Mouse (Mus musculus): Measurements from ENCODE around the gene Gm11060. TPM values are rescaled to one million over a fixed set of nuclear protein-coding genes. Genes with fewer than 3 reads are reported as not detected.

Gm11060 gene
- polyA plus RNA-seq, 1 experiment from 2014 or later = not detected

DNA sequence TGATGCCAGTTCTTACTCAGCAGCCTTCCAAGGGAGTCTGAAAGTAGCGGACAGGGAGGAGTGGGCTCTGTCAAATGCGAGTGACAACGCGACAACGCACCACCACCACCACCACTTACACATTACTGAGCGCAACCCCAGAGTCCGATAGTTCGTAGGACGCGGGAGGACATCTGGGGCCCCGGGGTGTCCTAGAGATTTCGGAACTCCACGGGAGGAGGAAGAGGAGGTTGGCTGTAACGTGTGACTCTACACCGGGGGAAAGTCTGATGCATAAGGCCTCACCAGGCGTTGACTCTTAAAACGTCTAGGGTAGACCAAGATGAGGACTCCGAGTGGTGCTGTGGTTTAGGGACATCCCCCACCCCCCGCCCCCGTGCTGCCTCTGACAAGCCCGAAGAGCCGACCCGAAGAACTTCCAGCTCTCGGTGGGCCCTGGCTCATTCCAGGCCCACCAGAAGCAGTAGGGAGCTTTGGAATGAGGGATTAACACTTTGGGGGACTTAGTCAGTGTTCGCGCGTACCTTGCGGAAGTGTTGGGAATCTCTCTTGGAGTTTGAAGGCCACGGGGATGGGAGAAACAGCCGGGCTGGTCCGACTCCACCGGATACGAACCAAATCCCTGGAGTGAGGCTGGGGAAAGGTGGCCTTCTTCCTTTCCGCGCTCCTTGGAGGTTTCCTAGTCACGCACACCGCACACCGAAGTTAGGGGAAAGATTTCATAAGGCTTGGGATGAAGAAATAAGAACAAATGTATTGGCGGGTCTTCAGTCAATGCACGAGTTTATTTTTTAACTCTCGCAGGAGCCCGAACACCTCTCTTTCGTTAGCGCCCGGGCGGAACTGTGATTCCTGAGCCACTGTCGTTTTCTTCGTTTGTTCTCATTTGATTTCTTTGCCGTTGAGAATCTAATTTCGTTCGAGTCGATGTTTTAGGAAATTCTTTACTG, 36.0 kb downstream of the Gm11060 start:
- H3K9ac ChIP-seq = peak overlapping the region; percentile 71
- no peaks in the 10 kb centered on the region for H3K36me3 ChIP-seq
- ATAC-seq (ENCODE audit: insufficient number of reproducible peaks, low FRiP score) = no peak
- peaks cover 40% of the 10 kb centered on the region for H3K4me1 ChIP-seq (replicated peaks)
- H3K27ac ChIP-seq (ENCODE audit: poor library complexity, severe bottlenecking) = peak overlapping the region; percentile 37; the same call in 1 of the 2 replicates
- peak overlapping the region; percentile 54 for H3K4me3 ChIP-seq
- 1% methylated on average over 52 of the region's 52 CpGs for WGBS
- peak overlapping the region; percentile 65 for H3K4me2 ChIP-seq
- H3K27me3 ChIP-seq (replicated peaks) = peaks cover 91% of the 10 kb centered on the region
- no peaks in the 10 kb centered on the region for H3K9me3 ChIP-seq (replicated peaks)

DNA sequence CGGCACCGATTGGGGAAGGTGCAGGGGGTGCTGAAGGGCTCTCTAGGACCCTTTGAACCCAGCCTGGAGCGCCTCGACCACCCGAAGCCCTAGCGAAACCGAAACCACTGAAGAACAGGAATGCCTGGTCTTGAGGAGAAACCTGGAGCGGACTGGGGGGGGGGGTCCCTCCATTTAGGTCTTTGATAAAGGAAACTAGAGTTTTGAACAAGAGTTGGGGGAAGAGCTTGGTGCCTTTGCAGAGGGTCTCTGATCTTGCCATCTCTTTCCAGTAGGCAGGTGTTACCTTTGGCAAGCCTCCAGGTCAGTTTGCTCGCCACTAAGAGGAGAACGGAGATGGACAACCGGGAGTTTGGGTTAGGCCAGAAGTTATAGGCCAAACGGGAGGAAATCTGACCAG, 36.7 kb downstream of the Gm11060 start:
- H3K36me3 ChIP-seq = no peaks in the 10 kb centered on the region
- peak overlapping the region; percentile 65 for H3K4me2 ChIP-seq
- WGBS = 4% methylated on average over 12 of the region's 12 CpGs
- ATAC-seq (ENCODE audit: insufficient number of reproducible peaks, low FRiP score) = no peak
- H3K4me1 ChIP-seq (replicated peaks) = peaks cover 41% of the 10 kb centered on the region
- H3K9me3 ChIP-seq (replicated peaks) = no peaks in the 10 kb centered on the region
- peak overlapping the region; percentile 54 for H3K4me3 ChIP-seq
- H3K27me3 ChIP-seq (replicated peaks) = peaks cover 88% of the 10 kb centered on the region
- peak overlapping the region; percentile 56 for H3K9ac ChIP-seq
- H3K27ac ChIP-seq (ENCODE audit: poor library complexity, severe bottlenecking) = no peak overlapping the region

DNA sequence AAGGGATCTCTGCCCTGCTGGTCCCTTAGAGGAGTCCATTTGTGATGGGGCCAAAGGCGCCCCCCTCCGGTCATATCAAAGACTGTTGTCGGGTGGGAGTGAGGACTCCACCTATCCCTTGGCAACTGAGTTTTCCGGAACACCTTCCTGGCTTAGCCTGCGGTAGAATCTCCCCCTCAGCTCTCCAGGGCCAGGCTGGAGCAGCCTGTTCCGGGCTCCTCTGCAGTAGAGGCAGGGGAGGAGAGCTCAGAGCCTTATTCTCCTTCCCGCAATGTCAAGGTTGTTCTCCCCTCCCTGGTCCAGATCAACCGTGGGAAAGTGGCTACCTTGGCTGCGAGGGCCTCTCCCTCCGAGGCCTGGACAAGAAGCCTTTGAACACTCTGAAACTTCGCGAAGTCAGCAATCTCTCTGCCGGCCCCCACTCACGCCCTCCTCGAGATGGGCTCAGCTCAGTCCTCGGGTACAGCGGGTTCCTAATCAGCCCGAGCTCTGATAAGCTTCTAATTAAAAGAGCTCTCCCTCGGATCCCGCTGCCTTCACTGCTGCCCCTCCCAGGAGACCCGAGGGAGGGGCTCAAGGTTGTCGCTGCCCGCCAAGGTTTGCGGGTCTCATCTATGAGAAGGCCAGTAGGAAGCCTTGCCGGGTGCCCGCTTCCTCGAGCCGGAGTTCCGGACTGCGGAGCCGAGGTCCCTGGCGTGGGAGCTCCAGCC, 38.7 kb downstream of the Gm11060 start:
- peaks cover 49% of the 10 kb centered on the region for H3K4me1 ChIP-seq (replicated peaks)
- peak overlapping the region; percentile 60 for H3K4me2 ChIP-seq
- H3K9me3 ChIP-seq (replicated peaks) = no peaks in the 10 kb centered on the region
- peak overlapping the region; percentile 39 for H3K9ac ChIP-seq
- no peak for ATAC-seq (ENCODE audit: insufficient number of reproducible peaks, low FRiP score)
- H3K27ac ChIP-seq (ENCODE audit: poor library complexity, severe bottlenecking) = no peak overlapping the region
- WGBS = 2% methylated on average over 32 of the region's 32 CpGs
- H3K4me3 ChIP-seq = peak overlapping the region; percentile 54
- peaks cover 86% of the 10 kb centered on the region for H3K27me3 ChIP-seq (replicated peaks)
- H3K36me3 ChIP-seq = no peaks in the 10 kb centered on the region

DNA sequence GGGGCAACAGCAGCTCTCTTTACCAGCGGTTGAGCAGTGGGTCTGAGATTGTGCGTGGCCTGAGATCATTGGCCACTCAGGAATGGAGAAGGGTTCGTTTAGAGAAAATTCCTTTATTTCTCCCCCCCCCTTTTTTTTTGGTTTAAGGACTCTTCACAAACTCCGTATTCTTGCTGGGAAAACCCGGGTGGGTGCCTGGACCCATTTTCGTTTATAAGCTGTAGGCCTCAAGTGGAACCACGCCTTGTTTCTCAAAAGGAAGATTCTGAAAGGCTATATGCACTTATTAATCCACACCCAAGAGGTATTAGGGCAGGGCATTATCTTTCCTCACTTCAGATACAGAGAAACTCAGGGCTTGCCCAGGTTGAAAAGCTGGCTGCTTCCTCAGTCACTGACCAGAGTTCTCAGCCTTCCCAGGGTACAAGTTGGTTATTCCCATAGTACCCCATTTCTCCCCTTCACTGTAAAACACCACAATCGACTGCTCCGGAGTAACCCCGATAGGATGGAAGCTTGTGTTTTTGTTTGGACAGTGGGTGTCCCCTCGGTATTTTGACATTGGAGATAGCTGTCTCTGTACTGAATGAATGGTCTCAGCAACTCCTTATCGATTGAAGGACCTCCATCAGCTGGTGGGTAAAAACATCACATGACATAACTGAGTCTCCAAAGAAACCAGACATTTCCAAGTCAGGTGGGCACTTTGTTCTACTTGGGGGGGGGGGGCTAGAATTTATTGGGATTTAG, 39.4 kb downstream of the Gm11060 start:
- WGBS = 4% methylated on average over 12 of the region's 12 CpGs
- peaks cover 48% of the 10 kb centered on the region for H3K4me1 ChIP-seq (replicated peaks)
- ATAC-seq (ENCODE audit: insufficient number of reproducible peaks, low FRiP score) = no peak
- H3K9me3 ChIP-seq (replicated peaks) = no peaks in the 10 kb centered on the region
- H3K4me3 ChIP-seq = peak overlapping the region; percentile 54
- H3K27ac ChIP-seq (ENCODE audit: poor library complexity, severe bottlenecking) = no peak overlapping the region
- peak overlapping the region; percentile 60 for H3K4me2 ChIP-seq
- H3K9ac ChIP-seq = peak overlapping the region; percentile 39
- no peaks in the 10 kb centered on the region for H3K36me3 ChIP-seq
- H3K27me3 ChIP-seq (replicated peaks) = peaks cover 84% of the 10 kb centered on the region

DNA sequence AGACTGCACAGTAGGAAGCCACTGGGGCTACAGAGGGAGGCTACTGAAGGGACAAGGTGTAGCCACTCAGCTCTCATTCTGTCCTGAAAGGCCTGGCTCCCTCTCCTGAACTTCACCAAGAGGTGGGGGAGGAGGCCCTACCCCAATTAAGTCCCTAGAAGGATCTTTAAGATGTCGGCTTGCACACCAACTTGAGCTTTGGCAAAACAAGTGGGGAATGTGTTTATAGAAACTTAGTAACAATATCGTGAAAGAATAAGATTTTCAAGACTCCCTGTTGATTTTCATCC, 39.9 kb downstream of the Gm11060 start:
- peaks cover 84% of the 10 kb centered on the region for H3K27me3 ChIP-seq (replicated peaks)
- 13% methylated on average over 2 of the region's 2 CpGs for WGBS
- H3K36me3 ChIP-seq = no peaks in the 10 kb centered on the region
- peak overlapping the region; percentile 39; the same call in 1 of the 2 replicates for H3K4me2 ChIP-seq
- H3K27ac ChIP-seq (ENCODE audit: poor library complexity, severe bottlenecking) = no peak overlapping the region
- no peak overlapping the region for H3K9ac ChIP-seq
- no peak overlapping the region for H3K4me3 ChIP-seq
- peaks cover 42% of the 10 kb centered on the region for H3K4me1 ChIP-seq (replicated peaks)
- no peak for ATAC-seq (ENCODE audit: insufficient number of reproducible peaks, low FRiP score)
- no peaks in the 10 kb centered on the region for H3K9me3 ChIP-seq (replicated peaks)

DNA sequence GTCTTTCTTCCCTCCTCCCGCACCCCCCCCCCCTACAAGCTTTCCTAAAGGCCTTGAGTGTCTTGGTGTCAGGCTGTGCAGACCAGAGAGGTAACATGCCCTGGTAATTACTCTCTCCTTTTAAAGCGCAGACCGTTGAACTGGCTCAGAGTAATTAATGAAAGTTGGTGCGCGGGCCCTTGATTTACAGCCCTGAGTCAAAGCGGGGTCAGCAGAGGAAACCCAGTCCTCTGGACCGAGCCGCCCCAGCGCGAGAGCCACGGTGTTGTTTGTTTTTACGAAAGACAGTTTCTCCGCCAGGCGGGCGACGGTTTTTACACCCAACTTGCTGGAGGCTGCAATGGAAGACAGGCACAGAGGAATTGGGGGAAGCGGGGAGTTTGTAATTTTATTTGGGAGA, 40.5 kb downstream of the Gm11060 start:
- Histone ChIP-seq H3K4me1 (replicated peaks) (peaks cover 37% of the 10 kb centered on the region), H3K4me2 (peak overlapping the region; percentile 39), H3K9me3 (replicated peaks) (no peaks in the 10 kb centered on the region), H3K9ac (0 out of 2 replicates have a peak overlapping the region, but pooled peaks have one; percentile 42), H3K27ac (ENCODE audit: poor library complexity, severe bottlenecking) (peak overlapping the region; percentile 6; the same call in 1 of the 2 replicates), H3K27me3 (replicated peaks) (peaks cover 83% of the 10 kb centered on the region), H3K4me3 (peak overlapping the region; percentile 18; the same call in 1 of the 2 replicates), H3K36me3 (no peaks in the 10 kb centered on the region)
- no peak for ATAC-seq (ENCODE audit: insufficient number of reproducible peaks, low FRiP score)
- WGBS = 2% methylated on average over 17 of the region's 17 CpGs

DNA sequence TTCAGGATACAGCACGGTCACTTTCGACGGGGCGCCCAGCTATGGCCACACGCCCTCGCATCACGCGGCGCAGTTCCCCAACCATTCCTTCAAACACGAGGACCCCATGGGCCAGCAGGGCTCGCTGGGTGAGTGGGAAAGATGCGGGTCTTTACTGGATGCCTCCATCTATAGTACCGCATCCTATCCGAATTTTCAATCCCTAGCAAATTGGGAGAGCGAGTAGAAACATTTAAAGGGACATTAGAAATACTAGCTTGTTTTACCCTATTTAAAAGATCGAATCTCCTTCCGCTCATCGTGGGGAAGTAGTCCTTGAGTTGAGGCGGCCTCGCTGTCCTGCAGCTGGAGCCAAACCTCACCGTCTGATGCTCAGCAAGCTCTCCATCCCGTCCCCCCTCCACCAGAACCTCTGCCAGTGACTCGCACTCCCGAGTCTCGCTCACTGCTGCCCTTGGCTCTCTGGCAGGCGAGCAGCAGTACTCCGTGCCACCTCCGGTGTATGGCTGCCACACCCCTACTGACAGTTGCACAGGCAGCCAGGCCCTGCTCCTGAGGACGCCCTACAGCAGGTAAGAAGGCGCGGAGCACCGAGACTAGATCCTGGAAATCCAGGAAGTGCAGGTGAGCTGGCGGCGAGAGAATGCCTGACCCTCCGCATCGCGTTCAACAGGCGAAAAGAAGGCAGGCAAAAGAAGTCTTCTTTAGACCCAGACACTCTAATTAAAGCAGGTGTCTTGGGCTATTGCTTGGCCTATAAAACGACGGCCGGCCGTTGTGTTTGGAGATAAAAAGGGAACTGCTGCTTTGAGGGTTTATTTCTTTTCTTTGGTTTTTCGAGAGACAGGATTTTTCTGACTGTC, 41.3 kb downstream of the Gm11060 start:
- 2% methylated on average over 43 of the region's 43 CpGs for WGBS
- no peak for ATAC-seq (ENCODE audit: insufficient number of reproducible peaks, low FRiP score)
- peak overlapping the region; percentile 39 for H3K4me2 ChIP-seq
- peak overlapping the region; percentile 0 for H3K4me3 ChIP-seq
- no peaks in the 10 kb centered on the region for H3K36me3 ChIP-seq
- H3K9me3 ChIP-seq (replicated peaks) = no peaks in the 10 kb centered on the region
- H3K27ac ChIP-seq (ENCODE audit: poor library complexity, severe bottlenecking) = peak overlapping the region; percentile 7
- peaks cover 84% of the 10 kb centered on the region for H3K27me3 ChIP-seq (replicated peaks)
- no peak overlapping the region for H3K9ac ChIP-seq
- H3K4me1 ChIP-seq (replicated peaks) = peaks cover 32% of the 10 kb centered on the region

DNA sequence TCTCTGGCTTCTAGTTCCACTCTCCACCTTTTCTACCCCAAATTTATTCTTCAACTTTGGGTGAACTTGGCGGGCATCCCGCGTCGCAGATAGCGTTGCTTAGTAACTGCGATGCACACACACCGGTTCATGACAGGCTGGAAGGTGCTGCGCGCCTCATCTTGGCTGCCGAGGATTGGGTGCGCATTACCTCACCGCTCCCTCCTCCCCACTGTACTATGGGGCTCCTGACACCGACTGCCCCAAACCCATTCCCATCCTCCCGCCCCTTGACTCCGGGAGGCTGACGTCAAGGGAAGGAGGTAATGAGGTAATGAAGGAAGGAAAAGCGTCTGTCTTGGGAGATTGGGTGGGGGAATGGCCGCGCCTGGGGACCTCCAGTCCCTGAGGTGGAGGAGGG, 42.5 kb downstream of the Gm11060 start:
- H3K4me3 ChIP-seq = peak overlapping the region; percentile 17
- peak overlapping the region; percentile 24; the same call in 1 of the 2 replicates for H3K27ac ChIP-seq (ENCODE audit: poor library complexity, severe bottlenecking)
- no peak overlapping the region for H3K9ac ChIP-seq
- H3K4me1 ChIP-seq (replicated peaks) = peaks cover 39% of the 10 kb centered on the region
- ATAC-seq (ENCODE audit: insufficient number of reproducible peaks, low FRiP score) = peak; percentile 78
- no peaks in the 10 kb centered on the region for H3K36me3 ChIP-seq
- H3K27me3 ChIP-seq (replicated peaks) = peaks cover 77% of the 10 kb centered on the region
- 1% methylated on average over 19 of the region's 19 CpGs for WGBS
- H3K4me2 ChIP-seq = peak overlapping the region; percentile 55
- H3K9me3 ChIP-seq (replicated peaks) = no peaks in the 10 kb centered on the region

DNA sequence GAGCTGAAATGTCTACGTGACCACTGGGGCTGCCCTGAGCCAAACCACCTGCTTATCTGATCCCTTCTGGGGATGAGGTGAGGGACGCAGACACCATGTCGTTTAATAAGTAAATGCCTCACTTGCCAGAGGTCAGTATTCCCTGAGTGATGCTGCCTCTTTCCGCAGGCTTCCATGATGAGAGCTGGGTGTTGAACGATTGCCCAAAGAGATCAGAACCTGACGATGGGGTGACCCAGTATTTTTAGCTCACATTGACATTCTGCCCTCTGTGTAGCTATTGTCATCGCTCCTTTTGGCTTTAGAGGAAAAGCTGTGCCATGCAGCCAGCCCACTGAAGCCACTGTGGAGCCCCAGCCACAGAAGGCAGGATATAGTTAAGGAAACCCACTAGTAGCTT, 47.7 kb downstream of the Gm11060 start:
- H3K27me3 ChIP-seq (replicated peaks) = peaks cover 42% of the 10 kb centered on the region
- no peak overlapping the region for H3K9ac ChIP-seq
- 29% methylated on average over 7 of the region's 7 CpGs for WGBS
- peak overlapping the region; percentile 20 for H3K27ac ChIP-seq (ENCODE audit: poor library complexity, severe bottlenecking)
- no peak overlapping the region for H3K4me2 ChIP-seq
- no peaks in the 10 kb centered on the region for H3K36me3 ChIP-seq
- ATAC-seq (ENCODE audit: insufficient number of reproducible peaks, low FRiP score) = peak; percentile 49; the same call in 1 of the 2 replicates
- no peaks in the 10 kb centered on the region for H3K9me3 ChIP-seq (replicated peaks)
- H3K4me3 ChIP-seq = no peak overlapping the region
- H3K4me1 ChIP-seq (replicated peaks) = peaks cover 22% of the 10 kb centered on the region

DNA sequence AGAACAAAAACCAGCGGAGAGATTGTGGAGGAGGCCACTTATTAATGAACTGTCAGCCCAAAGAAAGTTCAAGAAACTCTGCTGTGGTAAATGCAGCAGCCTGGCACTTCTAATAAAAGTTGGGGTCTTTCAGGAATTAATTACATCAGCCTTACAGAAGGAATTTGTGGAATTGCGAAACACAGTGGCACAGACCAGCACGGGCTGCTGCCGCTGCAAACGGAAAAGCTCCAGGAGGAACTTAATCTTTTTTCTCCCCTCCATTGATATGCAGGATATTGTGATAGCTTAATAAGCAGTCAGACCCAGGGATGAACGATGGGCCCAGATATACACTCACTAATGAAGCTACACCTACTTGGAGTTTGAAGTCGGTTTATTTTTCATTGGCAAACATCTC, 49.6 kb downstream of the Gm11060 start:
- no peak overlapping the region for H3K27ac ChIP-seq (ENCODE audit: poor library complexity, severe bottlenecking)
- WGBS = 45% methylated on average over 7 of the region's 7 CpGs
- no peak overlapping the region for H3K4me2 ChIP-seq
- H3K27me3 ChIP-seq (replicated peaks) = peaks cover 25% of the 10 kb centered on the region
- no peak overlapping the region for H3K9ac ChIP-seq
- ATAC-seq (ENCODE audit: insufficient number of reproducible peaks, low FRiP score) = no peak
- H3K36me3 ChIP-seq = no peaks in the 10 kb centered on the region
- no peak overlapping the region for H3K4me3 ChIP-seq
- H3K9me3 ChIP-seq (replicated peaks) = no peaks in the 10 kb centered on the region
- peaks cover 17% of the 10 kb centered on the region for H3K4me1 ChIP-seq (replicated peaks)
